Mouse (Mus musculus) embryonic facial prominence, embryonic 11.5 days (tissue): ENCODE results near the gene Dach1. TPM values are rescaled to one million over a fixed set of nuclear protein-coding genes. Genes with fewer than 3 reads are reported as not detected.

Source experiments
- ATAC-seq: fragments of 200-750 bp; cut with Nextera tagmentation; replicated peaks from 2 replicates; pipeline ENCODE4 v1.8.0; 2017; ENCODE audit warnings: low read depth; ENCODE audit not compliant: insufficient number of reproducible peaks, low FRiP score, low TSS enrichment
- DNase-seq: peaks from one replicate; pipeline ENCODE4 v3.0.0-alpha.2; 2015; ENCODE audit warnings: low spot score
- H3K27ac ChIP-seq: fragments of 300-500 bp; sonication (generic); replicated peaks from 2 replicates; pipeline ENCODE4 v1.5.1; 2014; ENCODE audit warnings: mild to moderate bottlenecking, low read depth, low read length, control low read depth
- H3K27me3 ChIP-seq: fragments of 300-500 bp; sonication (generic); 2 replicates; pipeline ENCODE4 v1.6.1; 2014; ENCODE audit warnings: mild to moderate bottlenecking, low read length, moderate library complexity, mixed read lengths; ENCODE audit not compliant: control insufficient read depth, insufficient read depth
- H3K36me3 ChIP-seq: fragments of 300-500 bp; sonication (generic); replicated peaks from 2 replicates; pipeline ENCODE4 v1.6.1; 2014; ENCODE audit warnings: low read depth, mild to moderate bottlenecking, low read length, moderate library complexity, mixed read lengths; ENCODE audit not compliant: control insufficient read depth, insufficient read depth
- H3K4me1 ChIP-seq: fragments of 300-500 bp; sonication (generic); 2 replicates; pipeline ENCODE4 v1.6.1; 2014; ENCODE audit warnings: low read length, mixed read lengths; ENCODE audit not compliant: control insufficient read depth, insufficient read depth
- H3K4me2 ChIP-seq: fragments of 300-500 bp; sonication (generic); 2 replicates; pipeline ENCODE4 v1.6.1; 2014; ENCODE audit warnings: low read depth, mild to moderate bottlenecking, control low read depth, low read length, moderate library complexity
- H3K4me3 ChIP-seq: fragments of 300-500 bp; sonication (generic); 2 replicates; pipeline ENCODE4 v1.5.1; 2014; ENCODE audit warnings: low read depth, low read length, control low read depth
- H3K9ac ChIP-seq: fragments of 300-500 bp; sonication (generic); replicated peaks from 2 replicates; pipeline ENCODE4 v1.6.1; 2014; ENCODE audit warnings: mild to moderate bottlenecking, control low read depth, low read length
- H3K9me3 ChIP-seq: fragments of 300-500 bp; sonication (generic); replicated peaks from 2 replicates; pipeline ENCODE4 v1.6.1; 2016; ENCODE audit warnings: mild to moderate bottlenecking, low read length, inconsistent platforms, mixed read lengths; ENCODE audit not compliant: control insufficient read depth
- WGBS: fragments of 180-500 bp; shearing (Covaris S2); extraction: QIAGEN DNeasy Blood & Tissue Kit; methylation state at CpG from one replicate; pipeline ENCODE4 v1.1.7; 2014; 5-methylcytosine and 5-hydroxymethylcytosine counted together
- polyA plus RNA-seq: library from polyadenylated mRNA; unstranded; fragments of >200 nt; fragmentation: Nextera tagmentation; extraction: Ambion mirVana; gene quantifications from 2 replicates; pipeline ENCODE4 v1.2.1, GENCODE M21; 2014

Dach1 gene
- polyA plus RNA-seq, 1 experiment from 2014 or later, result 11.5 TPM

- H3K4me1 ChIP-seq, result no peaks in the 10 kb centered on the region
- ATAC-seq, result no peak
- 74% methylated on average over 1 of the region's 1 CpGs for WGBS
Measured at GRCm38 (mm10) chr14:98002021-98002680, 167.4 kb downstream of the Dach1 start.

GRCm38 (mm10) chr14:97998584-97998983 lies 171.0 kb downstream of the Dach1 start:
- Histone ChIP-seq H3K4me2 (no peak overlapping the region), H3K9ac (no peak overlapping the region), H3K4me1 (no peaks in the 10 kb centered on the region), H3K4me3 (no peak overlapping the region), H3K27me3 (no peaks in the 10 kb centered on the region), H3K27ac (no peak overlapping the region), H3K36me3 (no peaks in the 10 kb centered on the region), H3K9me3 (no peaks in the 10 kb centered on the region)
- no peak for ATAC-seq
- DNase-seq, result no peak

More at GRCm38 (mm10) chr14:98002021-98002680, 167.4 kb downstream of the Dach1 start:
- no peaks in the 10 kb centered on the region for H3K27me3 ChIP-seq
- no peak overlapping the region for H3K4me3 ChIP-seq
- no peak for DNase-seq
- no peak overlapping the region for H3K4me2 ChIP-seq
- no peaks in the 10 kb centered on the region for H3K9me3 ChIP-seq
- no peaks in the 10 kb centered on the region for H3K36me3 ChIP-seq
- no peak overlapping the region for H3K27ac ChIP-seq
- H3K9ac ChIP-seq, result no peak overlapping the region

- Histone ChIP-seq H3K4me3 (no peak overlapping the region), H3K9ac (no peak overlapping the region), H3K9me3 (no peaks in the 10 kb centered on the region), H3K27me3 (no peaks in the 10 kb centered on the region), H3K4me2 (no peak overlapping the region), H3K36me3 (no peaks in the 10 kb centered on the region), H3K27ac (no peak overlapping the region), H3K4me1 (no peaks in the 10 kb centered on the region)
- DNase-seq (no peak), ATAC-seq (no peak)
- WGBS, result 71% methylated on average over 3 of the region's 3 CpGs
Measured at GRCm38 (mm10) chr14:97983251-97983650, 186.3 kb downstream of the Dach1 start.

DNA sequence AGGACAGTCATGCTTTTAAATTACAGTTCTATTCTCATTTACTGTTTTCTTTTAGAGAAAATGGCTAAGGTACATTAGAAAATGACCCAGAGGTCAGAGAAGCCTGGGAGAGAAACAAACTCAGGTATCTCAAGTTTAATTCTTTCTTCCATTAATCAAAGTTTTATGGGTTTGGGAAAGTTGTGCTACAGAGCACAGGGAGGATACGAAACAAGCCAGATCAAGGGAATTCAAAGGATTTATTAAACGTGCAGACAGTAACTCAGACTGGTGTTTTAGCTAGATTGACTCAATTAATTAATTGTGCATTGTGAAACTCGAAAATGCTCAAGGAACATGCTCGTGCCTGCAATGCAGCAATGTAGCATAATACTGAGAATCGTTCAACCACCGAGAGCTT lies 186.9 kb downstream of the Dach1 start:
- Histone ChIP-seq H3K9me3 (no peaks in the 10 kb centered on the region), H3K27me3 (no peaks in the 10 kb centered on the region), H3K4me2 (no peak overlapping the region), H3K9ac (no peak overlapping the region), H3K36me3 (no peaks in the 10 kb centered on the region), H3K4me3 (no peak overlapping the region), H3K4me1 (no peaks in the 10 kb centered on the region), H3K27ac (no peak overlapping the region)
- ATAC-seq (no peak), DNase-seq (no peak)
- 69% methylated on average over 6 of the region's 6 CpGs for WGBS

DNA sequence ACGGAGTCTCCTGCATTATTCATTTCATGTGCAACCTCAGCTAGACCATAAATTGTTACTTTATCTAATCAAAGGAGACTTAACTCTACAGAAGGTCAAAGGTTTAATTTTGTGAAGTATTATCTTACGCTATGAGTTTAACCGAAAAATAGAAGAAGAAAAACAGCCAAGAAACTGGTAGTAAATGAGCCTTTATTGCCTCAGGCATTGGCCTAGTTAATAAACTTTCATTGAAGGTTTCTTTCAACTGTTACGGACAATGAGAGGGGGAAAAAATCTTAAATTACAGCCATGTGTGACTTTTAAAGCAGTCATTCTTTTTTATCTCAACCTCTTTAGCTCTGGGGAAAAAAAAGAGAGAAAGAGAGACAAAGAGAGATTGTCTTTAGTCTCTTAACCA lies 188.7 kb downstream of the Dach1 start:
- WGBS, result 15% methylated on average over 4 of the region's 4 CpGs
- ATAC-seq, result no peak
- Histone ChIP-seq H3K36me3 (no peaks in the 10 kb centered on the region), H3K4me3 (no peak overlapping the region), H3K9me3 (no peaks in the 10 kb centered on the region), H3K27ac (no peak overlapping the region), H3K4me1 (no peaks in the 10 kb centered on the region), H3K27me3 (no peaks in the 10 kb centered on the region), H3K4me2 (no peak overlapping the region), H3K9ac (no peak overlapping the region)
- DNase-seq, result peak; percentile 72

DNA sequence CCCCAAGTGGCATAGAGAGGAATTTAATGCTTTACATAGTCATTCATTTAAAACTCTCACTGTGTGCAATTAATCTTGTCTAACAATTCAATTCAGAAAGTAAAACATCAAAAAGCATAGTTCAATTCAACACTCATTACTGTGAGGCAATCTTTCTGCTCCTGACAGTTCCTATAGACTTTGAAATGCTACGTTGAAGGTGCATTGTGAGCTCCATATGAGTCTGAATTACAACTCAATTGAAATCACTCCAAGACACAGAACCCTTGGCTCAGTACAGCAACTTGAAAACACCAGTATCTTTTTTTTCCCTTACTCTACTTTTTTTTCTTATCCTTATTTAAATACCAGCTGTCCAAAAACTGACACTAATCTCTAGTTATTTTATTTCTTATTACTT lies 193.5 kb downstream of the Dach1 start:
- Histone ChIP-seq H3K36me3 (no peaks in the 10 kb centered on the region), H3K4me3 (no peak overlapping the region), H3K9ac (no peak overlapping the region), H3K27ac (no peak overlapping the region), H3K27me3 (no peaks in the 10 kb centered on the region), H3K4me2 (no peak overlapping the region), H3K9me3 (no peaks in the 10 kb centered on the region), H3K4me1 (no peaks in the 10 kb centered on the region)
- 27% methylated on average over 1 of the region's 1 CpGs for WGBS
- no peak for DNase-seq
- no peak for ATAC-seq

- WGBS, result 56% methylated on average over 7 of the region's 7 CpGs
- Histone ChIP-seq H3K9ac (no peak overlapping the region), H3K27me3 (no peaks in the 10 kb centered on the region), H3K36me3 (no peaks in the 10 kb centered on the region), H3K4me3 (no peak overlapping the region), H3K27ac (no peak overlapping the region), H3K4me2 (no peak overlapping the region), H3K9me3 (no peaks in the 10 kb centered on the region), H3K4me1 (no peaks in the 10 kb centered on the region)
- ATAC-seq (no peak), DNase-seq (peak; percentile 59)
Measured at GRCm38 (mm10) chr14:97975447-97975846, 194.1 kb downstream of the Dach1 start.

DNA sequence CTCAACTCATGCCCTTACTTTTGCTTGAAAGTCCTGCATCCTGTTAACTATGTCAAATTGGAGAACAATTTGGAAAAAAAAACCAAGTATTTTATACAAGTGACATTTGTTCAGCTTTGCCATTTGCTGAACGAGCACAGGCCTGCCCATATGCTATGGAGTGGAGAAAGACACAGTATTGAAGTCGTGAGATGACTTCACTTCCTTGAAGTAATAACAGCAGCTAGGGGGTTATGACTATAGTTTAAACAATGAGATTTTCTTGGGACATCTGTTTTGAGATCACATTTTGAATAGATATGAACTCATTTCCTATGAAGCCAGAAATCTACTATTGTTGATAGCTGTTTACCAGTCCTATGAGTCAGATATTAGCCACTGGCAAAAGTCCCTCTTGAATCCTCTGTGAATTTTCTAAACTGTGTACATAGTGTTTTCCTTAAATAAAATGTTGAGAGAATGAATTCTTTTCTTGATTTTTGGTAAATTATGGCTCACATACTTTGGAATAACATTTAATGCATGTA lies 205.0 kb downstream of the Dach1 start:
- no peak overlapping the region for H3K9ac ChIP-seq
- DNase-seq (no peak), ATAC-seq (no peak)
- H3K4me1 ChIP-seq, result no peaks in the 10 kb centered on the region
- no peak overlapping the region for H3K4me2 ChIP-seq
- no peak overlapping the region for H3K27ac ChIP-seq
- H3K9me3 ChIP-seq, result no peaks in the 10 kb centered on the region
- no peaks in the 10 kb centered on the region for H3K36me3 ChIP-seq
- WGBS, result 48% methylated on average over 2 of the region's 2 CpGs
- H3K27me3 ChIP-seq, result no peaks in the 10 kb centered on the region
- H3K4me3 ChIP-seq, result no peak overlapping the region
